Mouse (Mus musculus): ENCODE measurements around the gene Ctsd. TPM values are rescaled to one million over a fixed set of nuclear protein-coding genes. Genes with fewer than 3 reads are reported as not detected.

The Ctsd gene
- polyA plus RNA-seq, 3 experiments from 2014 or later, result 259 to 561 (median 285) TPM

GRCm38 (mm10) chr7:142399250-142399649 is 11.4 kb upstream of the Ctsd start:
- no peak for ATAC-seq

GRCm38 (mm10) chr7:142398052-142398451 is 10.2 kb upstream of the Ctsd start:
- ATAC-seq, result no peak

GRCm38 (mm10) chr7:142396611-142397010 is 8.8 kb upstream of the Ctsd start:
- no peak for ATAC-seq

- no peak for ATAC-seq
Measured at GRCm38 (mm10) chr7:142395472-142395871, 7.6 kb upstream of the Ctsd start.

- no peak for ATAC-seq
Measured at GRCm38 (mm10) chr7:142394261-142395190, 6.7 kb upstream of the Ctsd start.

- no peak for ATAC-seq
Measured at GRCm38 (mm10) chr7:142393191-142393590, 5.4 kb upstream of the Ctsd start.

- ATAC-seq, result no peak
Measured at GRCm38 (mm10) chr7:142391609-142392008, 3.8 kb upstream of the Ctsd start.

GRCm38 (mm10) chr7:142391108-142391507 is 3.3 kb upstream of the Ctsd start:
- ATAC-seq, result no peak

GRCm38 (mm10) chr7:142389961-142390650 is 2.3 kb upstream of the Ctsd start:
- ATAC-seq, result no peak

- ATAC-seq, result no peak
Measured at GRCm38 (mm10) chr7:142388740-142389139, 902 bp upstream of the Ctsd start.

- no peak for ATAC-seq
Measured at GRCm38 (mm10) chr7:142388198-142388597, 360 bp upstream of the Ctsd start.

- no peak for ATAC-seq
Measured at GRCm38 (mm10) chr7:142386621-142387201, 1.1 kb downstream of the Ctsd start.

- ATAC-seq, result no peak
Measured at GRCm38 (mm10) chr7:142385742-142386403, 2.0 kb downstream of the Ctsd start.

GRCm38 (mm10) chr7:142384306-142384705 is 3.5 kb downstream of the Ctsd start:
- no peak for ATAC-seq

GRCm38 (mm10) chr7:142382567-142382966 is 5.3 kb downstream of the Ctsd start, which contains the start of gene Gm49369:
Gene Gm49369, minus strand, starts transcription at chr7:142382667.
- no peak for ATAC-seq

GRCm38 (mm10) chr7:142381175-142381574 is 6.7 kb downstream of the Ctsd start:
- ATAC-seq, result peak; percentile 89

- no peak for ATAC-seq
Measured at GRCm38 (mm10) chr7:142379186-142379585, 8.7 kb downstream of the Ctsd start.

GRCm38 (mm10) chr7:142377233-142377925 is 10.5 kb downstream of the Ctsd start:
- no peak for ATAC-seq

- ATAC-seq, result no peak
Measured at GRCm38 (mm10) chr7:142376096-142376495, 11.7 kb downstream of the Ctsd start.

GRCm38 (mm10) chr7:142375261-142375724 is 12.5 kb downstream of the Ctsd start:
- no peak for ATAC-seq

- no peak for ATAC-seq
Measured at GRCm38 (mm10) chr7:142374413-142375015, 13.3 kb downstream of the Ctsd start.
